Mouse (Mus musculus) erythroblast, adult 5-6 weeks (primary cell): ENCODE measurements around the gene Pbp2. TPM values are rescaled to one million over a fixed set of nuclear protein-coding genes. Genes with fewer than 3 reads are reported as not detected.

ENCODE experiments used
- ATAC-seq: replicated peaks from 2 replicates; pipeline ENCODE4 v1.8.0; 2016; ENCODE audit warnings: moderate number of reproducible peaks, mild to moderate bottlenecking, moderate TSS enrichment, inconsistent platforms; ENCODE audit not compliant: poor library complexity, low FRiP score, severe bottlenecking
- total RNA-seq, 2 experiments: library from RNA; stranded (forward) in 1 of 2; stranded (reverse) in 1 of 2; fragments of 150-400 nt in 1 of 2; fragments of 200-764, 138-1000 nt in 1 of 2; gene quantifications; 2 replicates each; pipeline versions ENCODE4 v1.2.3 to v1.2.4; 2015 to 2017; ENCODE audit warnings: low replicate concordance in 2 of 2

Pbp2 gene
- total RNA-seq, 2 experiments from 2014 or later: not detected

- no peak for ATAC-seq
Measured at GRCm38 (mm10) chr6:135304576-135305260, 5.5 kb downstream of the Pbp2 start.

GRCm38 (mm10) chr6:135302421-135303125 is 7.6 kb downstream of the Pbp2 start:
- ATAC-seq: no peak

GRCm38 (mm10) chr6:135300469-135300868 is 9.7 kb downstream of the Pbp2 start:
- ATAC-seq: no peak

GRCm38 (mm10) chr6:135299024-135299550 is 11.1 kb downstream of the Pbp2 start:
- ATAC-seq: no peak

- no peak for ATAC-seq
Measured at GRCm38 (mm10) chr6:135297570-135297969, 12.6 kb downstream of the Pbp2 start.

- no peak for ATAC-seq
Measured at GRCm38 (mm10) chr6:135296267-135296666, 13.9 kb downstream of the Pbp2 start.

GRCm38 (mm10) chr6:135295082-135295861 is 14.9 kb downstream of the Pbp2 start:
- no peak for ATAC-seq

GRCm38 (mm10) chr6:135294150-135294549 is 16.1 kb downstream of the Pbp2 start:
- ATAC-seq: no peak

GRCm38 (mm10) chr6:135292391-135292790 is 17.8 kb downstream of the Pbp2 start:
- ATAC-seq: no peak

GRCm38 (mm10) chr6:135279856-135280255 is 30.3 kb downstream of the Pbp2 start:
- no peak for ATAC-seq

- ATAC-seq: no peak
Measured at GRCm38 (mm10) chr6:135279286-135279685, 30.9 kb downstream of the Pbp2 start.

- no peak for ATAC-seq
Measured at GRCm38 (mm10) chr6:135278302-135278701, 31.9 kb downstream of the Pbp2 start.

GRCm38 (mm10) chr6:135276474-135277295 is 33.5 kb downstream of the Pbp2 start:
- ATAC-seq: no peak

- ATAC-seq: no peak
Measured at GRCm38 (mm10) chr6:135275231-135275630, 35.0 kb downstream of the Pbp2 start.

- no peak for ATAC-seq
Measured at GRCm38 (mm10) chr6:135273066-135273465, 37.1 kb downstream of the Pbp2 start.

GRCm38 (mm10) chr6:135271761-135272160 is 38.4 kb downstream of the Pbp2 start:
- no peak for ATAC-seq

GRCm38 (mm10) chr6:135269626-135270025 is 40.6 kb downstream of the Pbp2 start:
- ATAC-seq: no peak

- no peak for ATAC-seq
Measured at GRCm38 (mm10) chr6:135268392-135268791, 41.8 kb downstream of the Pbp2 start.

- ATAC-seq: no peak
Measured at GRCm38 (mm10) chr6:135267221-135267620, 43.0 kb downstream of the Pbp2 start.

GRCm38 (mm10) chr6:135266056-135266455 is 44.1 kb downstream of the Pbp2 start:
- ATAC-seq: peak; percentile 33; the same call in 1 of the 2 replicates
